Mouse (Mus musculus): ENCODE results near the gene Cacna1f.
A peak's percentile ranks its signal among the peaks of the same experiment; 100 is the strongest.

Cacna1f gene

GRCm38 (mm10) chrX:7635101-7635500 lies 28.2 kb downstream of the Cacna1f start:
- no peak for DNase-seq

DNA sequence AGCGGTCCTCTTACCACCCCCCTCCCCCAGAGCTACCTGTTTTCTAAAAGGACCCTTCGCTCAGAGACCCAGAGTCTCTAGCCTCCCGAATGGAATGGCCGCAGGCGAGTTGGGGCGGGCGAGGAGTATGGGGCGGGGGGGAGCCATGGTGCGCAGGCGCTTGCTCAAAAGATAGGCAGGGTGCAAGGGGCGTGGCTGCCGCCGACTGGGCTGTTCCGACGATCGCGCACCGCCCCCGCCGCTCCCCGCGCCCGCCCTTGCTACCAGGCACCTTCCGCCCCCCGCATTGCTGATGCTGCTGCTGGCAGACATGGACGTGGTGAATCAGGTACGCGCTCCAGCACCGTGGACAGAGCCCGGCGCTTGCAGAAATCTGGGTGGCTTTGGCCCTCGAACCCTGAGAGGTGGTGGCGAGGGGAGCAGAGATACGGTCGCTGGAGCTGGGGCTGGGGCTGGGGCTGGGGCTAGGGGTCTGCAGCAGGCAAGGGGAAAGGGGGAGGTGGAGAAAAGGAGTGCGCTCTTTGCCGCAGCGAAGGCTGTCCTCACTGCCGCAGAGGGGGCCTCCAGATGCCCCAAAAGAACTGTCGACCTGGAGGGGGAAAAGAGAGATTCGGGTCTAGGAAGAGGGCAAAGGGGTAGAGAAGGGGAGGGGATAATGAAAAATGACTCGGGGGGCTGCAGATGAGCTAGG lies 31.7 kb downstream of the Cacna1f start, which contains the start of gene Syp:
Gene Syp, plus strand, starts transcription at position 71 of the 691 bp plus-strand sequence.
- peak; percentile 79 to 82 for DNase-seq

DNA sequence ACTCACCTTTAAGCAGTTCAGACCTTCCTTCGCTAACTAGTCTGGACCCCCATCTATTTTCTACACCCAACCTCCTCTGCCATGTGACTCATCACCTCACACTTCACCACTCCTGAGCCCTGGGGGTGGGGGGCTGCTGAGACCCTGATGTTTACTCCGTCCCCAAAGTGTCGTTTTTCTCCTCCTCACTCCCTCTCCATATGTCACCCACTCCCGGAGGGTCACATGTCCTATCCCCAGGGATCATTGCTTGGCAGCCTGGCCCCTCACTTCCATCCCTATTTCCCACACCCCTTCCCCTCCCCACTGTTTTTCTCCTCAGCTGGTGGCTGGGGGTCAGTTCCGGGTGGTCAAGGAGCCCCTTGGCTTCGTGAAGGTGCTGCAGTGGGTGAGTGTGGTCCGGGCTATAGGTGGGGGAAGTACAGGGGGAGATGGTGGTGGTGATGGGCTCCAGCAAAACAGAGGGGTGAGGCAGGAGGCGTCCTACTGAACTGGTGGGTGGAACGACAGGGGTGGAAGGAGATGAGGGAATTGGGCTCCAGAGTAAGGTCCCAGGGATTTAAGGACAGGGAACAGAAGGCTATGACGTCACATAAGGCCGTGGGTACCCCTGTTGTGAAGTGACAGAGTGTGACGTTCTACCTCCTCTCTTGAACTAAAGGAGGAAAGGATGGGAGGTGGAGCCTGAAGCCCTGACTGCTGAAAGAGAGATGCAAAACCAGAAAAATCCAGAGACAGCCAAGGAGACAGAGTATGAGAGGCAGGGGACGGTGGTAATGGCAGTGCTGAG lies 32.8 kb downstream of the Cacna1f start:
- DNase-seq, result no peak

DNA sequence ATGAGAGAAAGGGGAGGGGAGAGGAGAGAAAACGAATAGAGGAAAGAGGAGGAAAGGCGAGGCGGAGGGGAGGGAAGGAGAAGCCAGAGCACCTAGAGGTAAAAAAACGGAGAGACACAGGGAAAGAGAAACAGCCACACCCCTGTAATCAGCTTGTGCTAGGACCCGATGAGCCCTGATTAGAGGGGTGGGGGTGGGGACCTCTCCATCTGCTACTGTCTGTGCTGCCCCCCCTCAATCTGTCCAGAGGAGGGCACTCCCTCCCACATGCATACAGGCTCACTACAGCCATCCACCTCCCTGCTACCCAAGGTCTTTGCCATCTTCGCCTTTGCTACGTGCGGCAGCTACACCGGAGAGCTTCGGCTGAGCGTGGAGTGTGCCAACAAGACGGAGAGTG lies 33.9 kb downstream of the Cacna1f start:
- DNase-seq, result no peak

GRCm38 (mm10) chrX:7645349-7645748 lies 38.5 kb downstream of the Cacna1f start:
- DNase-seq, result peak; percentile 81 to 91

DNA sequence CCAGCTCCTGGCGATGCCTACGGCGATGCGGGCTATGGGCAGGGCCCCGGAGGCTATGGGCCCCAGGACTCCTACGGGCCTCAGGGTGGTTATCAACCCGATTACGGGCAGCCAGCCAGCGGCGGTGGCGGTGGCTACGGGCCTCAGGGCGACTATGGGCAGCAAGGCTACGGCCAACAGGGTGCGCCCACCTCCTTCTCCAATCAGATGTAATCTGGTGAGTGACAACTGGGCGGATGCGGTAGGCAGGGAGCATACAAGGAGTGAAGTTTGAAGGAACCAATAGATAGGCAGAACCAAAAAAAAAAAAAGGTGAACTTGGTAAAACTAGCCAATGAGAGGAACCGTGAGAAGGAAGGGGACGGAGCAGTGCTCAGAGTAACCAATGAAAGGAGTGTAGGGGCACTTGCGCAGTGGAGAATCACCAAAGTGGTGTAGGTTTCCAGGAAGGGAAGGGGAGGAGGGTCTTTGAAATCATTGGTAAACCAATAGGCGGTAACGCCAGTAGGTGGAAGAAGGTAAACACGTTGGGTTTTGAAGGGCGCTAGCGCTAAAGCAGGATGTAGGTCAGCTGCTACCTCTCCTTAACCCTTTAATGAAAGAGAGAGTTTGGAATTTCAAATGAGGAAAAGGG lies 41.9 kb downstream of the Cacna1f start:
- DNase-seq, result peak; percentile 92 to 95

DNA sequence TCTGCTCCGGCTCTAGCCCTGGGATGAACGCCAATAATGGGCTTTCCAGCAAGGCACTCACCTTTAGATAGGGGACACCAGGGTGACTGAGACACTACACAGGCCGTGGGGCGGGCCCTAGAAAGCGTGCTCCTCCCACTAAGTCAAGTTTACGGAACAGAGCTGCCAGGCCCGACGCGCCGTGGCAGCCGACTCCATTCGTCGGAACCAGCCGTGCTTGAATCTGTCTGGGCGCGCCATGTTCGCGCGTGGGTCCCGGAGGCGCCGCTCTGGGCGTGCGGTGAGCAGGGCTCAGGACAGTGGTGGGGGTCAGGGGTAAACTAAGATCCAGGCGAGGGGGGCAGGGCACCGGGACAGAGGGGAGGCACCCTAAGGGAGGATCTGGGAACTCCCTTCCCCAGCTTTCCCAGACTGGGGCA lies 50.3 kb downstream of the Cacna1f start, which contains the start of gene Prickle3:
Gene Prickle3, plus strand, starts transcription at position 40 of the 419 bp plus-strand sequence.
- peak; percentile 71 to 84 for DNase-seq

- peak; percentile 84 for DNase-seq
Observed at GRCm38 (mm10) chrX:7658031-7658784, 51.3 kb downstream of the Cacna1f start.

GRCm38 (mm10) chrX:7658785-7659589 lies 52.1 kb downstream of the Cacna1f start:
- DNase-seq, result peak; percentile 56 to 70

GRCm38 (mm10) chrX:7661086-7661485 lies 54.2 kb downstream of the Cacna1f start:
- DNase-seq, result no peak

DNA sequence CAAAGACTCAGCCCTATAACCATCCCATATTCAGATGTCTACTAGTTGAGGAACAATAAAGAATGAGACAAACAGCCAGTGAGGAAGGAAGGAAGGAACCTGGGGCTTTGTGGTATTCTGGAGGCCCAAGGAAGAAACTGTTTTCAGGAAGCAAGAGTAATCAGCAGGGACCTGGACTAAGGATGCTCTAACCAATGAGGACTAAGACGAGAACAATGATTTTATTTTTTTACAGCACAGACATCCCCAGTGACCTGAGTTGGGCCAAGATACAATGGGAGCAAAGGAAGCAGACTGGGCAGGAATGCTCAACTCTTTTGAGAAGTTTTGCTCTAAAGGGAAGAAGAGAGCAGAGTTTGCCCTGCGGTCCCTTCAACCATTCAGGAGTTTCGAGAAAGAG lies 56.1 kb downstream of the Cacna1f start:
- DNase-seq, result no peak

DNA sequence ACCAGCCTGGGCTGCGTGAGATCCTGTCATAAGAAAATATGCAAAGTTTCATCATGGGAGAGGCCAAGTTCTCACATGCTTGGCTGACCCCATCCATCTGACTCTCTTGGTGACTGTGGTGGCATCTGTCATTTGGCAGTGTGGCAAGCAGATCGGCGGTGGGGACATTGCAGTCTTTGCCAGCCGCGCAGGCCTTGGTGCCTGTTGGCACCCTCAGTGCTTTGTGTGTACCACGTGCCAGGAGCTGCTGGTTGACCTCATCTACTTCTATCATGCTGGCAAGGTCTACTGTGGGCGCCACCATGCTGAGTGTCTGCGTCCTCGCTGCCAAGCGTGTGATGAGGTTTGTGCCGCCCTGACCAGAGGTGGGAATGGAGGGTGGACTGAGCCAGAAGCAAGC lies 57.9 kb downstream of the Cacna1f start:
- no peak for DNase-seq

- DNase-seq, result no peak
Observed at GRCm38 (mm10) chrX:7665739-7666502, 59.0 kb downstream of the Cacna1f start.

- DNase-seq, result peak; percentile 68 to 79
Observed at GRCm38 (mm10) chrX:7670390-7670881, 63.6 kb downstream of the Cacna1f start.

DNA sequence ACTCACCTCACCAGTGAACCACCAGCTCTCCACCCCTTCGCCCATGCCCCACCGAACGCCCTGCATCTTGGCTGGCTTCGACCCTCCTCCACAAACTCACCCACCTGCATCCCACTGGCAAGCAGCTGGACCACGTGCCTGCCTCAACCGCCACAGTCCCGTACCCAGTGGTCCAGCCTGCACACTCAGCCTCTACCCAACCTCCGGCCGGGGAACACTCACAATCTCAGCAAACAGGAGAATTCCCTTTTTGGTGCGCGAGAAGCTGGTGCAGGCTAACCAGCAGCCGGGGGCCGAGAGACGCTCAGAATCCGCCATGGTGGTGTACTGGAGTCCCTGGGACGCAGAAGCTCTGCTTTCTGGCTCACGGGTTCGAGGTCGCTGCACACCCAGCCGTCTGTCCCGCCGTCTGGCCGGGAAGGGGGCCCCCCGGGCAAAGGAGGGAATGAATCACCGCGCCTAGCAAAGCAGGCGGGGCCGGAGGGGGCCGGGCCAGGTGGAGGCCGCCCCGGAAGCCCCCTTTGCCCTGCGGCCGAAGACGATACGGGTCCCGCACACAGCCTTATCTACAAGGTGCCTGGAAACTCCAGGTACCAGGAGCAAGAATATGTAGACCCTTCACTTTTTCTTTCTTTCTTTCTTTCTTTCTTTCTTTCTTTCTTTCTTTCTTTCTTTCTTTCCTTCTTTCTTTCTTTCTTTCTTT lies 64.2 kb downstream of the Cacna1f start, which contains the start of gene Plp2:
Gene Plp2, minus strand, starts transcription at position 470 of the 703 bp plus-strand sequence.
- DNase-seq, result peak; percentile 30 to 63

DNA sequence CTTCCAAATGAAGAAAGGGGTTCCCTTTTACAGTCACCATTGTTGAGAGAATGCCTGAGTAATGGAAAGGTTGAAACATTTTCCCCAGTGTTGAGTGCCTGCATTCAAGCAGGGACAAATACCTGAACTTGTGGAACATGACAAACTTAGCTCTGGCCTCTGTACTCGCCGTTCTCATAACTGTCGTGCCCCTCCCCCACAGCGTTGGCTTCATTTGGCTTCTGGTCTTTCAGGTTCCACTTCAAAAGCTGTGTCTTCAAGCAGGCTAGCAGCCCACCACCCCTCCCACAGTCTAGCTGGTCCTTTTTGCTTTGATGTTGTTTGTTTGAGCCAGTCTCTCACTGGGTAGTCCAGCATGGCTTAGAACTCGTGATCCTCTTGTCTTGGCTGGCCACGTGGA lies 65.9 kb downstream of the Cacna1f start:
- DNase-seq, result peak in 1 of 2 experiments; percentile 57

DNA sequence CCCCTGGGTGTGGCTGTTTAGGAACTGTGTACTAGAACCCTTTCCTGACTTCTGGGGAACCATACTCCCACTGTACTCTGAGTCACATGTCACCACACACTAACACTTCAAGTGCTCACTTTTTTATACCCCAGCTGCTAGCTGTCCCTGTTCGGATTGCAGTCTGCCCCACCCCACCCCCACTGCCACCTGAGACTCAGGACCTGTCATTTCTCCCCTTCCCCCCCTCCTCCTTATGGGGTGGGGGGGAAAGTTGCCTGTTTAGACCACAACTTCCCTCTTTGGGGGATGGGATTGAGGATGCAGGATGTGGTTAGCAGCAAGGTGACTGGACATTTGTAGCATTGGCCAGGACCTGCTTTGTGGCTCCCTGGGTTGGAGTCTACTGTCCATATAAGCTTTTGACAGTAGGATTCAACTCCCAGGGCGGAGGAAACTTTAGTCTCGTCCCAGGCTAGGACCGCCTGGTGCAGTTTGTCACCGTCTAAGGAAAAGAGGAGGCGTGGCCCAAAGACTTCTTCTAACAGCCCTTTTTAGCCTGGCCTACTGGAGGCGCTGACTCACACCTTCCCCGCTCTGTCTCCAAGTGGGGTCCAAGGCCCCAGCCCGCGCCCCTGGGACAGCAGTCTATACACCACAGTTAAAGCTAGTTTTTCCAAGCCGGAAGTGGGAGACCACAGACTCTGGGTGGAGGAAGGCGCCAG lies 66.8 kb downstream of the Cacna1f start:
- no peak for DNase-seq

- peak in 1 of 2 experiments; percentile 68 for DNase-seq
Observed at GRCm38 (mm10) chrX:7674284-7675000, 67.6 kb downstream of the Cacna1f start.

- DNase-seq, result no peak
Observed at GRCm38 (mm10) chrX:7675001-7675380, 68.1 kb downstream of the Cacna1f start.
